Mouse (Mus musculus) right cerebral cortex, postnatal 10 days (tissue): ENCODE measurements around the gene Gm11168.
"Not testable (repeated sequence)": the region's sequence is repeated elsewhere in the genome, so short reads cannot be mapped to it uniquely, and the experiment has no call there.

Source experiments
- DNase-seq, 2 experiments: peaks; one replicate each; pipeline ENCODE4 v3.0.0; 2021; ENCODE audit warnings: low spot score in 2 of 2

The Gm11168 gene

DNA sequence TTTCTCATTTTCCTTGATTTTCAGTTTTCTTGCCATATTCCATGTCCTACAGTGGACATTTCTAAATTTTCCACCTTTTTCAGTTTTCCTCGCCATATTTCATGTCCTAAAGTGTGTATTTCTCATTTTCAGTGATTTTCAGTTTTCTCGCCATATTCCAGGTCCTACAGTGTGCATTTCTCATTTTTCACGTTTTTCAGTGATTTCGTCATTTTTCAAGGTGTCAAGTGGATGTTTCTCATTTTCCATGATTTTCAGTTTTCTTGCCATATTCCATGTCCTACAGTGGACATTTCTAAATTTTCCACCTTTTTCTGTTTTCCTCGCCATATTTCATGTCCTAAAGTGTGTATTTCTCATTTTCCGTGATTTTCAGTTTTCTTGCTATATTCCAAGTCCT lies 22.5 kb downstream of the Gm11168 start:
- DNase-seq: peak; percentile 69 to 78

GRCm38 (mm10) chr9:3026136-3026535 lies 23.0 kb downstream of the Gm11168 start:
- DNase-seq: not testable (repeated sequence)

DNA sequence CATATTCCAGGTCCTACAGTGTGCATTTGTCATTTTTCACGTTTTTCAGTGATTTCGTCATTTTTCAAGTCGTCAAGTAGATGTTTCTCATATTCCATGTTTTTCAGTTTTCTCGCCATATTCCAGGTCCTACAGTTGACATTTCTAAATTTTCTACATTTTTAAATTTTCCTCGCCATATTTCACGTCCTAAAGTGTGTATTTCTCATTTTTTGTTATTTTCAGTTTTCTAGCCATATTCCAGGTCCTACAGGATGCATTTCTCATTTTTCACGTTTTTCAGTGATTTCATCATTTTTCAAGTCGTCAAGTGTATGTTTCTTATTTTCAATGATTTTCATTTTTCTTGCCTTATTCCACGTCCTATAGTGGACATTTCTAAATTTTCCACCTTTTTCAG lies 23.6 kb downstream of the Gm11168 start:
- not testable (repeated sequence) for DNase-seq

GRCm38 (mm10) chr9:3027200-3027599 lies 24.1 kb downstream of the Gm11168 start:
- DNase-seq: not testable (repeated sequence)

GRCm38 (mm10) chr9:3029276-3030000 lies 26.3 kb downstream of the Gm11168 start:
- DNase-seq: peak; percentile 27 to 31

- not testable (repeated sequence) for DNase-seq
These were observed 27.7 kb downstream of the Gm11168 start for GRCm38 (mm10) chr9:3030677-3031318.

GRCm38 (mm10) chr9:3034299-3034698 lies 31.2 kb downstream of the Gm11168 start, which contains the start of gene Gm17535:
Gene Gm17535 (plus strand): TSS chr9:3034599.
- DNase-seq: not testable (repeated sequence)

DNA sequence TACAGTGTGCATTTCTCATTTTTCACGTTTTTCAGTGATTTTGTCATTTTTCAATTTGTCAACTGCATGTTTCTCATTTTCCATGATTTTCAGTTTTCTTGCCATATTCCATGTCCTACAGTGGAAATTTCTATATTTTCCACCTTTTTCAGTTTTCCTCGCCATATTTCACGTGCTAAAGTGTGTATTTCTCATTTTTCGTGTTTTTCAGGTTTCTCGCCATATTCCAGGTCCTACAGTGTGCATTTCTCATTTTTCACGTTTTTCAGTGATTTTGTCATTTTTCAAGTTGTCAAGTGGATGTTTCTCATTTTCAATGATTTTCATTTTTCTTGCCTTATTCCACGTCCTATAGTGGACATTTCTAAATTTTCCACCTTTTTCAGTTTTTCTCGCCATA lies 33.4 kb downstream of the Gm11168 start, which contains the start of gene Gm10715:
Gene Gm10715, plus strand, starts transcription at position 301 of the 400 bp plus-strand sequence.
- not testable (repeated sequence) for DNase-seq

GRCm38 (mm10) chr9:3038161-3038560 lies 35.0 kb downstream of the Gm11168 start:
- not testable (repeated sequence) for DNase-seq
